20 mouse cellular contexts compared by ENCODE assay signal in genomic region chr14:87572453-87572852, GRCm38 (mm10).
"Had no signal": no experiment of that assay in that cellular context is flagged by ENCODE, and none has a peak within 500 bp of the region (broad histone marks: within the 10 kb centered on the region; RNA-seq: fewer than 3 reads in every experiment).

No protein-coding gene starts in this region.

- DNase-seq: kidney, adult 2 months; kidney, postnatal 25 days; liver; lung, adult 18-20 months; lung, postnatal 10 days; lung, postnatal 36 days; retina, postnatal 1 day; right cerebral cortex, postnatal 25 days; thymus, adult 18-20 months; thymus, postnatal 36 days had no signal

- H3K27ac ChIP-seq: kidney, postnatal 0 days; limb, embryonic 10.5 days; limb, embryonic 13.5 days; liver, embryonic 12.5 days; liver, embryonic 15.5 days; lung, embryonic 15.5 days; midbrain, embryonic 12.5 days; midbrain, embryonic 15.5 days; neural tube, embryonic 12.5 days; neural tube, embryonic 15.5 days had no signal

- H3K4me3 ChIP-seq: limb, embryonic 10.5 days; limb, embryonic 13.5 days; liver, embryonic 12.5 days; liver, embryonic 15.5 days; lung, embryonic 15.5 days; midbrain, embryonic 12.5 days; midbrain, embryonic 15.5 days; neural tube, embryonic 12.5 days; neural tube, embryonic 15.5 days had no signal

- ATAC-seq: liver, embryonic 12.5 days; midbrain, embryonic 15.5 days had no signal

- H3K4me1 ChIP-seq: liver, embryonic 12.5 days; liver, embryonic 15.5 days had no signal

- H3K27me3 ChIP-seq: lung, embryonic 15.5 days; midbrain, embryonic 15.5 days; neural tube, embryonic 12.5 days; neural tube, embryonic 15.5 days had no signal

- H3K9me3 ChIP-seq: limb, embryonic 10.5 days; limb, embryonic 13.5 days; liver, embryonic 12.5 days; liver, embryonic 15.5 days; lung, embryonic 15.5 days; midbrain, embryonic 12.5 days; midbrain, embryonic 15.5 days; neural tube, embryonic 12.5 days; neural tube, embryonic 15.5 days had no signal

- H3K36me3 ChIP-seq: limb, embryonic 10.5 days; limb, embryonic 13.5 days; liver, embryonic 12.5 days; liver, embryonic 15.5 days; lung, embryonic 15.5 days; midbrain, embryonic 12.5 days; midbrain, embryonic 15.5 days; neural tube, embryonic 12.5 days; neural tube, embryonic 15.5 days had no signal

- H3K4me2 ChIP-seq: limb, embryonic 13.5 days; liver, embryonic 12.5 days; liver, embryonic 15.5 days; lung, embryonic 15.5 days; midbrain, embryonic 12.5 days; midbrain, embryonic 15.5 days; neural tube, embryonic 12.5 days; neural tube, embryonic 15.5 days had no signal

- H3K9ac ChIP-seq: limb, embryonic 13.5 days; liver, embryonic 12.5 days; liver, embryonic 15.5 days; lung, embryonic 15.5 days; midbrain, embryonic 12.5 days; midbrain, embryonic 15.5 days; neural tube, embryonic 12.5 days; neural tube, embryonic 15.5 days had no signal
